Mouse (Mus musculus) layer of hippocampus, postnatal 36 days (tissue): ENCODE measurements around the gene Ago3. TPM values are rescaled to one million over a fixed set of nuclear protein-coding genes. Genes with fewer than 3 reads are reported as not detected.

ENCODE experiments used
- DNase-seq, 2 experiments: peaks; one replicate each; pipeline ENCODE4 v3.0.0; 2022
- total RNA-seq, 2 experiments: library from RNA; stranded (reverse); gene quantifications; 2 replicates each; pipeline ENCODE4 v1.2.3; 2021

Ago3 gene
- total RNA-seq, 2 experiments from 2014 or later = 37.5 to 45.4 TPM

DNA sequence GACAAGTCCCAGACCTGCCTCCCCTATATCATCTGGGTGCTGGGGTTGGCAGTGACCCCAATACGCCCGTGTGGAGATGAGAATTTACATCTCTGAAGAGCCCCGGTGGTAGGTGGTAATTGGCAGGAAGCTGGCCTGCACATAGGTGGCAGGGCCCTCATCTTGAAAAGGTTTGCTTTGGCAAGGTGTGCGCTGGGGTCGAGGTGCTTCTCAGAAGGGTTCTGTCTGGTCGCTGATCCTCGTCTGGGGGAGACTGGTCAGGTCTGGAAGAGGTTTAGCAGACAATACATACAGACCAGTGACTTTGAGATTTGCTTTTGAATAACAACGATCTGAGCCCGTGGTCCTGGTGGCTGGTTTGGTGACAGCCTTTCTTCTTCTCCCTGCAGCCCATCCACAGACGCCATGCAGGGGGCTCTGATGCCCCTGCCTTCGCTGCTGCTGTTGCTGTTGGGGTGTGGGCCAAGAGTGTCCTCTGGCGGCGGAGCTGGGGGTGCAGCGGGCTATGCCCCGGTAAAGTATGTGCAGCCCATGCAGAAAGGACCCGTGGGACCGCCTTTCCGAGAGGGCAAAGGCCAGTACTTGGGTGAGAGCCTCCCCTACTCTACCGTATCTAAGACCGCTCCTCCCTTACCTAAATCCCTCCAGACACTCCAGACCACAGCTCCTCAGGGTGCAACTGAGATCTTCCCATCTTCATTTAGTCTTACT lies 120.0 kb downstream of the Ago3 start:
- DNase-seq = no peak

- DNase-seq = no peak
These were observed 122.5 kb downstream of the Ago3 start for GRCm38 (mm10) chr4:126306827-126307226.

DNA sequence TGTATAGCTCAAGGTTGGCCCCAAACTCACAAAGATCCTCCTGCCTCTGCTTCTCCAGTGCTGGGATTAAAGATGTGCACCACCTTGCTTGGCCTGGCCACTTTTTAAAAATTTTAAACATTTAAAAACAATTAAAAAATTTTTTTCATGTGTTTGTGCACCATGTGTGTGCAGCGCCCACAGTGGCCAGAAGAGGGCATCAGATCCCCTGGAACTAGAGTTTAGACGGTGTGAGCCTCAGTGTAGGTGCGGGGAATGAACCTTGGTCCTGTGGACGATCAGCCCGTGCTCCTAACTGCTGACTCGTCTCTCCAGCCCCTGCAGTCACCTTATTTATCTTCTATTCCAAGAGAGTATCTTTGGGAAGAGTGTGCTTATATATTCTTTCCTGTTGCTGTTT lies 123.3 kb downstream of the Ago3 start:
- no peak for DNase-seq

DNA sequence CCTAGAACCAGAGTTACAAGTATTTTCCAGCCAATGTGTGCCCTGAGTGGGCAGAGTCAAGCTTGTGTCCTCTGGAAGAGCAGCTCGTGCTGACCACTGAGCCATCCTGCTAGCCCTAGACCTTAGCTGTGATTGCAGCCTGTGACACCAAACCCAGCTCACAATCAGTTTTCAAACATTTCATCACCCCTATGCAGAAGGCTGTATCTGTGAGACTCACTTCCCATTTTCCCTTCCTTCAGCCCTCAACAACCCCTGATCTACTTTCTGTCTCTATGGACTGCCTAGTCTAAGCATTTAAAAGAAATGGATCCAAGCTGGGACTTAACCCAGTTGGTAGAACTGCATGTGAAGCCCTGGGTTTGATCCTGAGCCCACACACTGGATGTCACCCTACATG lies 123.9 kb downstream of the Ago3 start:
- DNase-seq = no peak

DNA sequence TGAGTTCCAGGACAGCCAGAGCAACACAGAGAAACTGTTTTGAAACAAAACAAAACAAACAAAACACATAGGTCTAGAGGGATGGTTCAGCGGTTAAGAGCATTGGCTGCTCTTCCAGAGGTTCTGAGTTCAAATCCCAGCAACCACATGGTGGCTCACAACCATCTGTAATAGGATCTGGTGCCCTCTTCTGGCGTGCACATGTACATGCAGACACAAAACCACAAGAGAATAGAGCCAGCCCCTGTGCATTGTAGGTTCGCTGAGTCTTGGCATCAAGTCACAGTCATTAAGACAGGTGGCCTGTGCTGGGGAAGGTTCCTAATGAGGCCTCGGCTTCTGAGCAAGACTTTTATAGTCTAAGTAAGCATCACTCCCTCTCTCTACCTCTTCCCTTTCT lies 125.5 kb downstream of the Ago3 start:
- no peak for DNase-seq

GRCm38 (mm10) chr4:126301584-126302309 lies 127.6 kb downstream of the Ago3 start:
- no peak for DNase-seq

- no peak for DNase-seq
These were observed 128.3 kb downstream of the Ago3 start for GRCm38 (mm10) chr4:126300916-126301583.

DNA sequence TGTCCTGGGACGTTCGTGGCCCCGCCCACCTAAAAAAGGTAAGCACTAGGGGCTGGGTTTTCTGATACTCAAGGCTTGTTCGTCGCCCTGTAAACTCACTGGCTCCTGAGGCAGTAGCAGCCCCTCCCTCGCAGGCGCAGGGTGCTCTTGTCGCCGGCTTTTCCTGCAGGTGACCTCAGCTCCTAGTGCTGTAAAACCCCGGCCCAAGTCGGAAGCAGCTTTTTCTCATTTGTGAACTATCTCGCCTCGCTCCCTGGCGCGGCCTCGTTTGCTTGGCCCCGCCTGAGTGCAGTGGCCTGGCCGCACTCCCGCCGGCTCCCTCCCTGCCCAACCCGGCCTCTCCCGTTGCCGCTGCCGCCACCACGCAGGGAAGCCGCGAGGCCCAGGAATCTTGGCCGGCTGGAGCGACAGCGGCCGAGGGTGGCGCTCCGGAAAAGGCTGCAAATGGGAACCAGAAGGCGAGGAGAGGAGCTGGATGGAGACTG lies 132.7 kb downstream of the Ago3 start:
- no peak for DNase-seq

GRCm38 (mm10) chr4:126295937-126296336 lies 133.4 kb downstream of the Ago3 start:
- no peak for DNase-seq

DNA sequence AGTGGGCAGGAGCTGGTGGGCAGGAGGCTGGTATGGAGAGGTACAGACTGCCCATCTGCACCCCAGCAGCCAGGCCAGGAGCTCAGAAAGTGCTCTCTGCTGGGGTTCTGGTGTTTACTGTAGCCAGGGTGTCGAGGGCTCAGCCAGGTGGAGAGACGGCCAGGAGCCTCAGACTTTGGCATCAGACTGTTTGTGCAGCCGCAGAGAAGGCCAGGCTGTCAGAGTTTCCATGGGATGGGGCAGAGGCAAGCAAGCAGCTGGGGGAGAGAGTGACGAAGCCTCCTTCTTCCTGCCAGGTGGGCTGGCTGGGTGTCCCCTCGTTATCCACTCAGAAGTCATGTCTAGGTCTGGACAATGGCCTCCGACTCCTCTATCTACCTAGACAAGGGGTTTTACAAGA lies 134.2 kb downstream of the Ago3 start:
- no peak for DNase-seq

DNA sequence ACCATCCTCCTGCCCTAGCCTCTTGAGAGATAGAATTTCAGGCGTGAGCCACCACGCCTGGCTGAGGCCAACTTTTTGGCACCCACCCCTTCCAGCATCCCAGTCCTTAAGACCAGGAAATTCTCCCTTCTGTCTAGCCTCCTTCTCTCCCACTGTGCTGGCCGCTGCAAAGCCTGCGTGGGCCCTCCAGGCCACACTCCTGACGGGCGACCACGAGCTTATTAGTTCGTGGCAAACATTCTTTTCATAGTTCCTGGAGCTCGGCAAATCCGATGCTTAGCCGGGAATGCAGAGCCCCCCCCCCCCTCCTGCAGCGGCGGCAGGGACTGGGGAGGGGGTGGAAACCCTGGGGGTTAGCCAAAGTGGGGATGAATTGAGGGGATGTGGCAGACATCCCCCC lies 138.2 kb downstream of the Ago3 start:
- DNase-seq = no peak

- DNase-seq = no peak
These were observed 139.0 kb downstream of the Ago3 start for GRCm38 (mm10) chr4:126290314-126290713.

DNA sequence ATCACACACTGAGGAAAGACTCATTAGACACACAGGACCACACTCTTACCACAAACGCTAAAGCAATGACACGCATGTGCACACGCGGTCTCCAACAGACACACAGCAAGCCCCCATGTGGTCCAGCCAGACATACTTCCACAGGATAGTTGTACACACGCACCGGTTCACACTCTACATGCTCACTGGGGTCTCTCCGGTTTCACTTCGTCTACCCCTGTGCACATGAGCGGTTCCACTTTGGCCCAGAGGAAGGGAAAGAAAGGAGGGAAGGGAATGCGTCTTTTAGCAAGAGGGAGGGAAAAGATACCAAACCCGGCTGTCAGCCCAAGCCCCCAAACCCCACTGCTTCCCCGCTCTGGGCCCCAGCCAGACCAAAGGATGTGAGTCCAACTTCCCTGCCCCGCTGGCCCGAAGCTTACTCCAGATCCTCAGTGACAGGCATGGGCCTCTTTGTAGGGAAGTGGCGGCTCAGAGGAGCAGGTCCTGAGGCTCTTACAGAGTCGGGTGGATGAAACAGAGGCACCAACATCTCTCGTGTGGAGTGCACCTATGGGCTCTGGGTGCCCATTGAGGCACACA lies 141.2 kb downstream of the Ago3 start:
- no peak for DNase-seq

DNA sequence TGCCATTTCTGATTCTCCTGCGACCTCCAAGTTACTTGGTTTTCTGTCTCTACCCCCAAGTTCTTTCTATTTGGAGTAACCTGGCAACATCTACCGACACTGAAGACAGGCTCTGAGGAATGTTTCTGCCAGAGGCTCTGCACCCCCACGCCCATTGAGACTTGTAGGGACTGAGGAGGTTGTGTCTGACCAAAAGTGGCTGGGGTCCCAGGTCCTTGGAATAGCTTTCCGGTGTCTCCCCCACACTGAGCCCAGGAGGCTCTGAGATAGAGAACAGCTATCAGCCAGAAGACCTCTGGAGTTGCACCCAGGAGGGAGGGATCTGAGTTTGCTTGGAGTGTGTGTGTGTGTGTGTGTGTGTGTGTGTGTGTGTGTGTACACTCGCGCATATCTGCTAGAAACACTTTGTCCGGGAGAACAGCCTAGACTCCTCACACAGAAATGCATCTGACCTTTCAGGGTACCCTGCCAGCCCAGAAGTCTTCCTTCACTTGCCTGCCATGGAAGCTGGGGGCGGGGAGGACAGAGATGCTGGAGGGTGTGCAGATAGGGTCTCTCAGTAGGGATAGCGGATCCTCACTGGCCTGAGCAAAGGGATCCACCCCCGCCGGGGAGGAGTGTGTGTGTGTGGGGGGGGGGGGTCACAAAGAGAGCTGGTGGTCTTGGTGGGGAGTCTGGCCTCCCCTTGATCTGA lies 141.9 kb downstream of the Ago3 start:
- DNase-seq = no peak

GRCm38 (mm10) chr4:126286492-126286891 lies 142.9 kb downstream of the Ago3 start, which contains the start of gene Col8a2:
Gene Col8a2 (plus strand): TSS chr4:126286793.
- DNase-seq = no peak

GRCm38 (mm10) chr4:126283582-126283981 lies 145.8 kb downstream of the Ago3 start:
- no peak for DNase-seq

DNA sequence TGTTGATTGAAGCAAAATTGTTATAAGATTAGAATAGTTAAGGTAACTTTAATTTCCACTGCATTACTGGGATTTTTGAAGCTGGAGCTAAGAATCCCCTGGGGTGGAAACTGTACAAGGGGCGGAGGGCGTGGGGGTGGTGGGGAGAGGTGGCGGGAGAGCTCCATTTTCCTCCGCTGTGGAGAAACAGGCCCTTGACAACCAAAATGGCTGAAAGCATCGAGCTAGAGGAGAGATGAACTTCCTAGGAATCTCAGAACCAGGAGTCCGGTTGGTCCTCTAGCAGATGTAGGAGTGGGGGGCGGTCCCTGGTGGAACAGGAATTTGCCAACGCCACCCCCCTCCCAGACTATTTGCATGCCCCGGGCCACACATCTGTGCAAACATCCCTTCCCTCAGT lies 147.7 kb downstream of the Ago3 start:
- no peak for DNase-seq

Other genes with a start within 250 kb of the Ago3 start
- 100 to 1,000 TPM; 148 to 151 TPM for gene Thrap3, start 226.8 kb downstream of the Ago3 start, total RNA-seq
- 100 to 1,000 TPM; 245 to 249 TPM for gene Map7d1, start 173.2 kb downstream of the Ago3 start, total RNA-seq
- 10 to 100 TPM; 77.9 to 83.3 TPM for gene Trappc3, start 167.2 kb downstream of the Ago3 start, total RNA-seq
- gene Col8a2, start 142.8 kb downstream of the Ago3 start, total RNA-seq = 1 to 10 TPM in 1 of 2 experiments, under 1 TPM in 1; 0.60 to 1.3 TPM
- 10 to 100 TPM; 29.3 to 30.3 TPM for gene Adprhl2, start 107.9 kb downstream of the Ago3 start, total RNA-seq
- 1 to 10 TPM; 1.8 to 2.1 TPM for gene Tekt2, start 103.9 kb downstream of the Ago3 start, total RNA-seq
- gene Ago1, start 39.0 kb upstream of the Ago3 start, total RNA-seq = 10 to 100 TPM; 60.0 to 60.5 TPM
- 1 to 10 TPM; 8.5 to 9.6 TPM for gene Ago4, start 103.9 kb upstream of the Ago3 start, total RNA-seq
- gene Clspn, start 127.4 kb upstream of the Ago3 start, total RNA-seq = 1 to 10 TPM in 1 of 2 experiments, under 1 TPM in 1; 0.58 to 1.3 TPM
- 10 to 100 TPM; 62.2 to 74.0 TPM for gene 5730409E04Rik, start 180.3 kb upstream of the Ago3 start, total RNA-seq
- gene Psmb2, start 248.1 kb upstream of the Ago3 start, total RNA-seq = 100 to 1,000 TPM; 103 to 111 TPM